Mouse (Mus musculus) urinary bladder, postnatal 25 days (tissue): ENCODE data around the gene Nrxn3.

ENCODE experiments used
- DNase-seq: peaks from one replicate; pipeline ENCODE4 v3.0.0; 2022; ENCODE audit warnings: low spot score

Gene Nrxn3

DNA sequence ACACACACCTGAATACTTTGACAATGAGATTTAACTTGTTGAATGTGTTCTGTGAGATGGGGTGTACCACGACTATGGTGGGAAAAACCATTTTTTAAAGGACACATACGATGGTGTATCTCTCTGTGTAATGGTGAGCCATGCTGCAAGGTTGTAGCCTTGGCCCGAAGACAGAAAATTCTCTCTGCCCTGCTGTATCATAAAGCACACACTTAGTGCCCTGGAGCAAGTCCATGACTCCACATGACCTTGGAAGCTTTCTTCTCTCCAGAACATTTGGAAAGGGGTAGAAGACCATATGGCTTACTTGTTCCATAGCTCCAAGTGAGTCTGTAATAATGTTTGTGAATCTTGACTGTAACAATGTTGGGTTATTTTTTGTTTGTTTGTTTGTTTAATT lies 1609.8 kb downstream of the Nrxn3 start:
- DNase-seq = no peak

- DNase-seq = no peak
Measured at GRCm38 (mm10) chr12:90337496-90338228, 1615.0 kb downstream of the Nrxn3 start.

GRCm38 (mm10) chr12:90338229-90338557 lies 1615.5 kb downstream of the Nrxn3 start:
- DNase-seq = no peak
